Mouse (Mus musculus): ENCODE results near the gene Sema3f.

The Sema3f gene

DNA sequence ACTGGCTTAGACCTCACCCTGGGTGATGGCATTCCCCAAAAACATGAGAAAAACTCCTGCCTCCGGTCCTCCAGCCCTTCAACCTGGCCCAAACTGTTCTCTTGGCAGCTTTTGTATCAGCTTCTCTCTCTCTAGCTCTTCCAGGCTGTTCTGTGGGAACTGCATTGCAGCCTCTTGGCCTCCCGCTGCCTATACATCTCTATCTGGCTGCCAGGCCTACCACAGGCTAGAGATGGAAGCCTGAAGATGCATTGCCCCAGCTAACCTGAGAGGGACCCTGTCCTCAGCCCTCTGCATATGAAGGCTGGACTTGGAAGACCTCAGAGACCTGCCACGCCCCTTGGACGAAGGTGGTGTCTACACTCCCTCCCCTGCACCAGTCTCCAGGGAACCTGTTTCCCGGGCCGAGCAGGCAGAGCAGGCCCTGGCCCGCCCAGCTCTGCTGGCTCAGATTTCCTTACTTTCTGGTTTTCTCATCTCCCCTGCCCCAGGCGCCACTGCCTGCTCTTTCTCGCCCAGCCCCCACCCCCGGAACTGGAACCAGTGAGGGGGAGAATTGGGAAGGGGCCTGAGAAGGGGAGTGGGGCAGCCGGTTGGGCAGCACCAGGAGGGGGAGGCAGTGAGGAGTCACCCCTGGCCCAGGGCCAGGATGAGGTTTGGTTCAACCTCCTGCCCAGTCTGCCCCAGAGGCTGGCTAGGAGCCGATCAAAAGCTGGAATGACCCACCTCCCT is 4.1 kb upstream of the Sema3f start:
- peak; percentile 61 for DNase-seq (ENCODE audit: low spot score)

DNA sequence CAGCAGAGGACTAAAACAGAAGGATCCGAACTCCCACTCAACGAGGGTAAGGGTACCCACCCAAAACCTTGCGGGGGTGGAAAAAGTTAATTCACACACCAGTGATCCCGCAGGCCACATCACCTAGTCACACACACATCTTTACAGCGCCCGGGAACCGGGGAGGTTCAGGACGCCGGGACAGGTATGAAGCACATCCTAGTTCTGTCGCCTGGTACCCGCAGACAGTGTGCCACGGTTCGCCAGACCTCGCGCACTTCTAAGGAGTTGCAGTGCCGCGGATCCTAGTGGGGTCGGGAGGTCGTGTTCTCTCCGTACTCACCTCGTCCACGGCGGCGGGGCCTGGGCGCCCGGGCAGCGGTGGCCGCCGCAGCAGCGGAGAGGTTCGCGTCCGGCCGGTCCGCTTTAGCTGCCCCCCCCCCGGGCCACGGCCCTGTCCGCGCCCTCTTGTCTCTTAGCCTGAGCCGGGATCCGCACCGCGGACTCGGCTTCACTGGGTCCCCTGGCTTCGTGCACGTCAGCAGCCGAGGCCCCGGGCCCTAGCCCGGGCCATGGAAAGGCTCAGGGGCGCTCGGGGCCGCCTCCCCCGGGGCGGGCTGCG is 1.1 kb downstream of the Sema3f start:
- DNase-seq (ENCODE audit: low spot score), result no peak

DNA sequence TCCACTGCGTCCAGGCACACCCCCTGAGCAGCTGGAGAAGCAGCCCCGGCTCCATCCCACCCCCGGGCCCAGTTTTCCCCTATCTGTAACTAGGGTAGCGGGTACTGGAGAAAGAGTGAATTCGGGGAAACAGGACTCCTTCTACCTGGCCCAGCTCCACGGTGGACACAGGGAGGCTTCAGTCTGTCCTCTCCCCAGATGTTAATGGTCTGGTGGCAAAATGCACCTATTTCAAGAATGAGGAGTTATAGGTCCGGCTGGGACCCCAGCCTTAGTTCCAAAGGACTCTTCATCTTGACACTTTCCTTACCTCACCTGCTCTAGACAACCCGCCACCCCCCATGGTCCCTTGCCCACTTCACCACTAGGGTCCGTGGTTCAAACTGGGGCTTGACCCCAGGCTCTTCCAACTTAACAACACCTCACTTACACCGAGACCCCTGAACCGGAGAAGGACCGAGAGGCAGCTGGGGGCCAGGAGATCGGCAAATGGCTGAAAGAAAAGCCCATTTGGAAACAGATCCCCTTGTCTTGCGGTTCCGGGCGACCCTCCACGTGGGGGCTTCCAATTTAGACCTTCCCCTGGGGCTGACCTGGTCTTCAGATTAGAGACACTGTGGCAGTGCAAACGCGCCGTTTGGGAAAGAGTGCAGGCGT is 1.7 kb downstream of the Sema3f start:
- no peak for DNase-seq (ENCODE audit: low spot score)

DNA sequence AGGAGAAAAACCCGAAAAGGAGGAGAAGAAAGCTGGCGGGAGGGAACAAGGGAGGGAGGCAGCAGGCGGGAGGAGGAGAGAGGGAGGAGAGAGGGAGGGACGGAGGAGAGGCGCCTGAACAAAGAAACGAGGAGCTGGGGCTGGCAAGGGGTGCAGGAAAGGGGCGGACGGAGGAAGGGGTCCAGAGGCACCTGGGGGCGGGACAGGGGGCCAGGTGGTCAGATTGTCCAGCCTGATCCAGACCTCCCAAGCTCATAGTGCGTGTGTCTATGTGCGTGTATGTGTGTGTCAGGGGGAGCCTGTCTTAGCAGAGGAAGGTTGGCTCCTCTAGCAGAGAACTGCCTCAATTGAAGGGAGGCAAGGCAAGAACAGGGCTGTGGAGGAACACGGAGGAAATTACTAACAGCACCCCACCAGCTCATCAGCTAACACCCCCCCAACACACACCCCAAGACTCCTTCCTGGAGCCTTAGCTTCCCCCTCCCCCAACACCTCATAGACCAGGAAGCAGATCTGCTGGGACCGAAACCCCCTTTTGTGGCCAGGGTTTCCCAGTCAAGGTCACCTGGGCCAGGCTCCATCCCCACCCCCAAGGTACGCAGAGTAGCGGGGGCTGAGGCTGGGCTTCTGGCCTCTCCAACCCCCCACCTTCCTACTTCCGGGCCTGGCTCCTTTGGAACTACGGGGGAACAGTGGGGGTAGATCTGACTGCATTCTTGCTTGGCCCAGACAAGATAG is 2.4 kb downstream of the Sema3f start:
- DNase-seq (ENCODE audit: low spot score), result no peak

DNA sequence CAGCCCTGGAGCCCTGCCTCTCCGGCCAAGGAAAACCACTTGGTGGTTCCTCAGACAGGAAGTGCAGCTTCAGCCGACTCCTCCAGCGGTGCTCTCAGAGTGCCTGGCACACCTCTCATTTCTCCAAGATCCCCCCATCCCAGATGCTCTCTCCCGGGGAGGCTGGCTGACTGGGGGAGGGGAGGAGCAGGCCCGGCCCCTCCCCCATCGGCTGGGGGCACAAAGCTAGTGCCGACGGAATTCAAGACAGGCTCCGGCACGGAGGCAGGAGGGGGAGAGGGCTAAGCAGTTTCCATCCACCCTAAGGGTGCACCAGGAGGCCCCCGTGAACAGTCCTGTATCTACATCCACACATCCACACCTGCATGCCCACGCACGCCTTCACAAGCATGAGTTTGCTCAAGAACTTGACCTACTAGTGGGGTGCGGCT is 3.5 kb downstream of the Sema3f start:
- DNase-seq (ENCODE audit: low spot score), result no peak

DNA sequence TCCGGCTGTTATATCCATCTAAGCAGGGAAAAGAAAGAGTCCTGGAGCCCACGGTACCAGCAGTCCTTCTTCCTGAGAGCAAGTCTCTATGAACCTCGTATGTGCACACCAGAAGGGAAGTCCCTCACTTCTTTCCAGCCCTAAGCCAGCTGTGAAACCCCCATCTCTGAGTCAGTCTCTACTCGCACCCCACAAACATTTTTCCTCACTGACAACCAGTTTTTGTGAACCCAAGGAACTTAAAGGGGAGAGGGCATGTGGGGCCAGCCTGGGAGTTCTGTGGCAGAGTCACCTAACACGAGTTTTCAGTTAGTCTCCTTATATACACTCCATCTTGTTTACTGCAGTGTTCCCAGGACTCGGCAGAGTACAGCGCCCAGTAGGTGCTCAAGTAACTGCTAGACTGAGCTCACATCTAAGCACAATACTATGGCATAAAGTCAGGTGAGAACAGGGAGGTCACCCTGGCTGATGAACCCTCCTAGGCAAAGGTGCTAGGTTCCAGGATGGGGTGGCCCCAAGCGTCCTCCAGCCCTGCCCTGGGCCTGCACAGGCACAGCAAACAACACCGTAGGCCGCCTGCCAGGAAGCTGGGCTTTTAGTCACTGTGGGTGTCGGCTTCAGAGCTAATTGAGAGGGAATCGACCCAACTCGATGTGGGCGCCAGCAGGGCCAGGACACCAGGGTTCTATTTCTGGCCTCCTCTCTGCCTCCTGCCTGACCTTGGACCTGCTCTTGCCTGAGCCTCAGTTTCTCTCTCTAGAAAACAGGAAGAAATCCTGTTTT is 6.7 kb downstream of the Sema3f start:
- DNase-seq (ENCODE audit: low spot score), result no peak

DNA sequence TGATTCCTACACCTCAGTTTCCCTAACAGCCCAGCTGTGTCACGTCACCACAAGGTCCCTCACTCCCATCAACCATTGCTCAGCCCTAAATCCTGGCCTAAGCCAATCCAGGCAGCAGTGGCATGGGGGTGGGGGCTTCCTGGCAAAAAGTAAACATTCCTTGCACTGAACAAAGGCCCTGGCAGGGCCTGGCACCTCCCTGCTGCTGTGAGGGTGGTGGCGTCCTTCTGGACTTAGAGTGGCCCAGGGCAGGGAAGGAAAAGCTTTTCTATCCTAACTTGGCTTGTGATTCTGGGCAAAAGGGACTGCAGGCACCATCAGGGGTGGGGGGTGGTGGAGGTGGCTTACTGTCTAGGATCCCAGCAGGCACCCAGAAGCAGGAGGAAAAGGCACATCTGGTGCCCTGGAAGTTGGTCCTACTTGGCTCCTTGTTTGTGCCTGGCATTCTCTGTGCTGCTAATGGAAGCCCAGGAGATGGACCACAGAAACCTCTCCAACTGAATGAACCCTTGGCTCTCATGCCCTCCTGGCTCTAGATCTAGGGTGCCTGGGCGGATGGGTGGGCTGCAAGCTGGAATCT is 7.6 kb downstream of the Sema3f start:
- DNase-seq (ENCODE audit: low spot score), result no peak

DNA sequence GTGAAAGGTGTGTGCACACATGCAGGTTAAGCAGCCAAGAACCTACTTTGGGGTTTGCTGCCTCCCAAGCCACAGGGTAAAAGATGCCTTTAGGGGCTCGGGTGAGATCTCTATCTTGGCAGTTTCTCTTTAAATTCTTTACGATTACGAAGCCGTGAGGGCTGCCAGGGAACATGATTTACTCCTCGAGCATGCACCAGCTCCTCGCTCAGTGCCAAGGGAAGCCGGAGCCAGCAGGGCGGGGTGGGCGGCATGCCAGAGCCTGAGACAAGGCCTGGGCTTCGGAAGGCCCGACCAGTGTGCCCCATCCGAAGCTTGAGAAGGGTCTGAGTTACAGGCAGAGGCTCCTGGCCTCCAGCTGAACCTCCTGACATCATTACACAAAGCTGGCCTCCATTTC is 8.7 kb downstream of the Sema3f start:
- DNase-seq (ENCODE audit: low spot score), result no peak

DNA sequence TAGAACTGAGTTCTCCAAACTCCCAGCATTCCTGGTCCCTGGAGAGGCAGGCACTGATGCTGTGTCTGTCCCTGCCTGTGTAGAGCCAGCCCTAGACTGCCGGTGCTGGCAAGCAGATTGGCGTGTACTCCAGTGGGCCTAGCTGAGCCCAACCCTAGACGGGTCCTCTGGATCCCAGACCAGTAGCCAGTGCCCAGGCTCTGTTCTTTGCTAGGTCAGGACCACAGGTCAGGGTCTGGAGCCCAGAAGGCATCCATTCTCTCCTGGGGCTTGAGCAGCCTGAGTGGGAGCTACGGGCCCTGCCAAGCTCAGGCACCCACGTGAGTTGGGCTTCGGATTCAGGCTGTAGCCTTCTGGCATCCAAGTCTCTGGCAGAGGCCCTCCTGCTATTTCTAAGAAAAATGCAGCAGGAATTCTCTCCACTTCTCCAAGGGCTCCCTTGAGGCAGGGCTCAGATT is 10.1 kb downstream of the Sema3f start:
- DNase-seq (ENCODE audit: low spot score), result no peak

DNA sequence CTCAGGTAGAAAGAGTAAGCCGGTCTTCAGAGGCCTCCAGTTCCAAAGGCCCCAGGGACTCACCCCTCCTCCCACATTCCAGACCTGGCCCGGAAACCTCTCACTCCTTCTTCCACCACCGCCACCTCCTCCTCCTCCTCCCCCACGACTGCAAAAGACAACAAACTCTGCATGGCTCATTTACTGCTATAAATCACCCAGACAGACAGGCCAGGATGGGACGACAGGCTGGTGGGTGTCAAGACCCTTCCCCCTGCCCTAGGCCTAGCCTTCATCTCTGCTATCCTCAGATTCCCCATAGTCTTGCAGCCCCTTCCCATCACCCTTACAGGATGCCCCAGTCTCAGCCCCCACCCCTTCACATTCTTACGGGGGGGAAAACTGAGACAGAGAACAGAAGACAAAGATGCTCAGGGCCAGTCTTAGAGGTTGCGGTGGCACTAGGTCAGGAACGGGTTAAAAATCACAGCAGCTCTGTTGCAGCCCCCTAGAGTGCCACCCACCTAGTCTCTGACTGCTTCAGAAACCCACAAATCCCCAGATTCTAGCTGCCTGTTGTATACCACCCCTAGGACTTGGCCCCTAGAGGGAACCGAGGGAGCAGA is 10.8 kb downstream of the Sema3f start:
- DNase-seq (ENCODE audit: low spot score), result no peak

DNA sequence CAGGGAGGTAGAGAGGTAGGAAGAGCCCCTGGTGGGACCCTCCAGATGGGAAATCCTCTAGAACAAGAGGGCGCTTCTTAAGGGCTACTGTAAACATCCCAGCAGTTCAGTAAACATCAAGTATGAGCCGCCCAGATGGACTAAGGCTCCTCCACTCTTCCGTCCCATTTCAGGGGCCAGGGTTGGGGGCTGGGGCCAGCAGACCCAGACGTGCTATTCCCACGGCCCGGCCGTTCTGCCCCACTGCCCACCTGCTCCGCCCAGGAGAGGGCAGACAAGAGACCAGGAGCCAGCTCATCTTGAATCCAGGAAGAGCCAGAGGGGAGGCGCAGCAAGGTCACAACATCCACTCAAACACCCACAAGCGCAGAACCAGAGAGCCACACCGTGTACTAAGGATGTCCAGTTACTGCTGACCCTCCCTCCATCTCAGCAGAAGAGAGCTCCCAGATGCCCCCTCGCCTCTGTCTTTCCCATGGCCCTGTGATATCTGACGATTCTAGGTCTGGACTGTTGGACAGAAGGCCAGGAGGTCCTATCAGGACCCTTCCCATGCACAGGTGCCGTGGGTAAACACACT is 11.6 kb downstream of the Sema3f start:
- no peak for DNase-seq (ENCODE audit: low spot score)

DNA sequence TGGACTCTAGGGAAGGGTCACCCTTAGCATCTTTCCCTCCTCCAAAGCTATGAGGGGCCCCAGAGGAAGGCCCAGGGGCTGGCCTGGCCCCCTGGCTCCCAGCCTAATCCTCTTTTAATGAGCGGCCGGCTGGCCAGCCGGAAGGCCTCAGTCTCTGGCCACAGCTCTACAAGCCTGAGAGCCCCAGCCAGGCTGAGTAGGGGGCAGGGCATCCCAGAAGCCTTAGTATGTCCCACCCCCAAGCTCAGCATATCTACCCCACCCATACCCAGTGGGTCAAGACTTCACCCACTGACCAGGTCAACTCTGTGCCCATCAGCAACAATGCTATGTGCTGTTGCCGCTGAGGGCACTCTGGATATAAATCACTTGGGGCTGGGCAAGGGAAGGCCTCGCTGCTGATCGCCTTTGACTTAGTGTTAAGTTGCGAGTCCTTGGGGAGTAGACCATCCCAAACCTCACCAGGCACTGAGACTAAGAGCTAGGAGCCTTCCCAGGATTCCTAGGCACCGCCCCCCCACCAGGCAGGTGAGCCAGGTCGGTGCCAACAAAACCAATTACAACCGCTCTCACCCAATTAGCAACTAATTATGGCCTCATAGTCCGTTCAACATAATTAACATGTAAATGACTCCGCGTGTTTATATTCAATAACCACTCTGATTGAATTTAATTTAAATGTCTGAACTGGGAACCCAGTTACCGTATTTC is 12.3 kb downstream of the Sema3f start:
- DNase-seq (ENCODE audit: low spot score), result no peak

DNA sequence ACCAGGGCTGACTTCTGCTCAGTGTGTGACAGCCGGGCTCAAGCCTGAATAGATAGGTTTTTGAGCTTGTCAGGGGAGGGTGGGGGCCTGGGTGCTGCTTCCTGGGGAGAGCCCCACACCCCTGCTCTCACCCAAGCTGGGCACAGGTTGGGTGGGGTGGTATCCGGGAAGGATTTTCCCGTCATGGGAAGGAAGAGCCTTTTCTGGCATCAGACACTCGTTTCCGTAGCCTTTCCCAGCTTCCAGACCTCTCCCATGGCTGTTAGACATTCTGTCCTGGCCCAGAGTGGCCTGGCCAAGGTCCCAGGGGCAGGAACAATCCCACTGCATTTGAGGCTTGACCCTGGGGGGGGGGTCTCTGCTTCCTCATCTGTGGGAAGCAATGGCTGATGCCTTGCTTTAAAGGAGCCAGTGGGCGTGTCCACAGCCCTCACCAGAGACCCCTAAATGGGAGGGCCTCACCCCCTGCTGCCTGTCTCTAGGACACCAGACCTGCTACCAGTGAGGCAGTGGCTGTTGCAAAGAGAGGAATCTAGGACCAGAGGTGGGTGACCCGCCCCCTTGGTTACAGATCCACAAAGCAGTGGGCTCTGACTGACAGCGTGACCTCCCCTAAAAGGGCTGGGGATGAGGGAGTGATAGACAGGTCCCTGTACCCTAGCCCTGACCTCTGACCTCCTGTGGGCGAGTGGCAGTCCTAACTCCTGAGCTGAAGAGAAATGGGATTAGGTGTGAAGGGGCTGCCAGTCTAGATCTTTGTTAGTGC is 13.2 kb downstream of the Sema3f start:
- DNase-seq (ENCODE audit: low spot score), result no peak

DNA sequence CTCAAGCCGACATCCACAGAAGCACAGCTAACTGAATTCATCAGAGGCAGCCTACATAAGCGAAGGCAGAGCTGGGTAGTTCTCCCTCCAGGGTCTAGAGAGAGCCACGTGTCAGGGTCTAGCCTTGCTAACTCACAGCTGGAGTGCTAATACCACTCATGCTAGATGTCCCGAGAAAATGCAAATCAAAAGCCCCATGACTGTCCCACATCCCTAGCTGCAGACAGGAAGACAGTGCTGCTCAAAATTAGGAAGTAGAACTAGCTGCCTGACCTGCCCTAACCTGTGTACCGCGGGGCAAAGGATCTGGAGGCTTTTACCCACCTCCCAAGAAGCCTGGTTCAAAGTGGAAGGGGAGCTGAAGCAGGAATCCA is 14.2 kb downstream of the Sema3f start:
- DNase-seq (ENCODE audit: low spot score), result no peak

DNA sequence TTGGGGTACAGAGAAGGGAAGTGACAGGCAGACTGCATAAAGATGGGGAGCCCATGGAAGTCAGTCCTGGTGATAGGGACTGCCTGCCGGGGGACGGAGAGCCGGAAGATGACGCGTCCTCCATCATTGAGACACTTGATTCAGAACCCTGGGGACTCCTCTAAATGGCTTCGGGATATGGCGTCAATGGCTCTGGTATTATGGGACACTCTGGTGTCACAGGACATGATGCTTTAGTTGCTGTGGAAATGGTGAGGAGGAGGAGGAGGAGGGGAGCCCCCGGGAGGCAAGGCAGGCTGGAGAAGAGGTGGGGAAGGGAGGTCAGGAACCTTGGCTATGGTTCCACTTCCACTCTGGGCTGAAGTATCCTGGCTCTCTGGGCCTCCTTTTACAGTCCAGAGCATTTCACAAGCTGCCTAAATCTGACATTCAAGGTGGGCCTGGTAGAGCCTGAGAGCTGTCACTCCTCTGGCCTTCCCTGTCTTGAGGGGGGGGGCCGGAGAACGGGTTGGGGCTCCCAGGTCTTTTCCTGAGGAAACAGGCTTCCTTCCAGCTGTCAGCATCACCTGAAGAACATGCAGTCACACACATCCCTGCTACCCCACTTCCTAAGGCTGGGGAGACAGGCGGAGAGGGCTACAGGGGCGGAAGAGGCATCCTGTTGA is 14.7 kb downstream of the Sema3f start:
- DNase-seq (ENCODE audit: low spot score), result no peak

DNA sequence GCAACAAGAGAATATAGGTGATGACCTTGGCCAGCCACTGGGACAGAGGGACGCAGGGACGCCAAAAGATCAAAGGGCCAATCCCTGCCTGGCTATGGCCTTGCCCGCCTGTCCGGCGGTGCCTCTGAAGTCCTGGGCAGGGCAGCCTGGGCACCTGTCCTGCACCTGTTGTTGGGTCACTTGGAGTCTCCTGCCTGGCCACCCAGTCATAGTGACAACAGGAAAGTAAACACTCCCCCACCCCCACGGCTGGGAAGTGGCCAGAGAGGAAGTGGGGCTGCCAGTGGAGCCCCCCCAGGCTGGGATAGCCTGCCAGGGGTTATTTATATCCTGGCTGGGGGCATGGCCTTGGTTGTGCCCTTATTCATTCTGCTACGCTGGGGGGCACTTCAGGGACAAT is 15.6 kb downstream of the Sema3f start:
- DNase-seq (ENCODE audit: low spot score), result no peak

DNA sequence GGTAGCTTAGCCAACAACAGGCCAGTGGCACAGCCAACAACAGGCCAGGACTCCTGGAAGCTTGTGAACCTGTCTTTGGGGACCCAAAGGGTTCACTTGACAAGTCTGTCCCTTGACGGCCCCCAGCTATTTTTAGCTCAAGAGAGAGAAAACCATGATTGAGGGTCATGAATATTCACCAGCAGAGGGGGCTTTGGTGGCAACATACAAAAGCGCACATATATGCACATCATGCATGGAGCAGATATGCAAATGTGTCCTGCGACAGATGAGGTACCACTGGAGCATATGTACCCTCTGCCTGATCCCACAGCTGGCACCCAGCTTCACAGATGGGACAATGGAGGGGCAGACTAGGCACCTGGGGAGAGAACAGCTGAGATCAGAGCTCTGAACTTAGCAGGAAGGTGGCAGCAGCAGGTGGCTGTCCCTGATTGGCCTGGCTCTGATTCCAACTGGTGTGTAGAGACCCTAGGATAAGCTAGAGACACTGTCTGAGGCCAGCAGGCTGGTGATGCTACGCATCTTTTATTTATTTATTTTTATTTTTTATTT is 16.8 kb downstream of the Sema3f start:
- DNase-seq (ENCODE audit: low spot score), result no peak

DNA sequence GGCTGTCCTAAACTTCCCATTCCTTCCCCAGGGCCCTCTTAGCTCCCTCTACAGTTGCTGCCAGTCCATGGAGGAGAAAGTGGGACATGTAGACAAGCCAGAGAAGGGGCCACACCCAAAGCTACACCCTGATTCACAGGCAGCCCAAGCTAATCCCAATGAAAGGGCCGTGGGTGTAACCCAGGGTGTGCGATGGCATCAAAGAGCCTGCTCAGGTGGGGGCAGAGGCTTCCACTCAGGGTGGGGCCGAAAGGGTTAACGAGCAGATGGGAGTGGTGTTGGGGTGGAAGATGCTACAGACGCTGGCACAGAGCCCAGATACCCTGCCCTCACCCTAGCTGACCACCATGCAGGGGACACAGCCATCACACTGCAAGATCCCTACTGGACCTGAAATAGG is 17.5 kb downstream of the Sema3f start:
- no peak for DNase-seq (ENCODE audit: low spot score)

DNA sequence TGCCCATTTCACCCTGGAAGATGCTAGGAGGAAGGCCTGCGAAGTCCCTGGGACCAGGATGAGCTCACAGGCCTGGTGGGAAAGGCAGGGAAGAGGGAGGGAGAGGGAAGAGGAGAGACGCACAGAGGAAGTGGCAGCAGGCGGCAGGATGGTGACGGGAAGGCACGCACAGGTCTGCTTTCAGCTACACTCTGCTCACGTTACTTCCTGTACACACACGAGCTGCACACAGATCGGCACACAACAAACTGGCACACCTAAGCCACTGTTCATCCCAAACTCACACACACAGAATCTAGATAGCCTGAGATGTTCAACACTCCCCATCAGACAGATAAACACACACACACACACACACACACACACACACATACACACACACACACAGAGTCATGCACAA is 19.9 kb downstream of the Sema3f start:
- no peak for DNase-seq (ENCODE audit: low spot score)
